Mouse (Mus musculus): ENCODE measurements at regions not wholly inside any gene's neighbourhood (a gene's known extent, or its start where the extent isn't known, plus 50 kb on each side); places are given as distances from the start of the nearest gene placed in this dataset.
A peak's percentile ranks its signal among the peaks of the same experiment; 100 is the strongest.

GRCm38 (mm10) chr15:7572221-7572620, 174.0 kb upstream of the Egflam start:
- no peak for DNase-seq
- intact Hi-C loops (cut with DNase I) = no loop called here

- intact Hi-C loops (cut with DNase I) = no loop called here
- no peak for DNase-seq
Observed at GRCm38 (mm10) chr15:7574264-7574663, 176.1 kb upstream of the Egflam start.

GRCm38 (mm10) chr15:7574811-7575210, 176.6 kb upstream of the Egflam start:
- intact Hi-C loops (cut with DNase I) = no loop called here

DNA sequence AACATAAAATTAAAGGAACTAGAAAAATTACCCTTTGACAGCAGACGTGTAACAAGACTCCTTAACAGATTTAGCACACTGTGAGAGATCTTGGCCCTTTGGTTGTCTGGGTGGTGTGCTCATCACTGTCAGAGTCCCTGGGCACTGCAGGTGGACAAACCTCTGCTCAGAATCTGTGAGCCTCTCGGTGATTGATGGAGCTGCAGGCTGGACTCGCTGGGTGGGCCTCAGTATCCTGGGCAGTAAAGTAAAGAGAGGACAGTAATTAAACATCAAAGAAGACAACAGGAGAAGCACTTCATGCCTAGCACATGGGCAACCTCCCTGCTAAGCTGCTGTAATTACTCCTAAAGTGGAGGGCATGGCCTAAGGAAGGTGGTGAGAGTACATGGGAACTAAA, 180.2 kb upstream of the Egflam start:
- DNase-seq = no peak
- intact Hi-C loops (cut with DNase I) = no loop called here

More at GRCm38 (mm10) chr15:7574811-7575210, 176.6 kb upstream of the Egflam start:
- DNase-seq = peak; percentile 7

DNA sequence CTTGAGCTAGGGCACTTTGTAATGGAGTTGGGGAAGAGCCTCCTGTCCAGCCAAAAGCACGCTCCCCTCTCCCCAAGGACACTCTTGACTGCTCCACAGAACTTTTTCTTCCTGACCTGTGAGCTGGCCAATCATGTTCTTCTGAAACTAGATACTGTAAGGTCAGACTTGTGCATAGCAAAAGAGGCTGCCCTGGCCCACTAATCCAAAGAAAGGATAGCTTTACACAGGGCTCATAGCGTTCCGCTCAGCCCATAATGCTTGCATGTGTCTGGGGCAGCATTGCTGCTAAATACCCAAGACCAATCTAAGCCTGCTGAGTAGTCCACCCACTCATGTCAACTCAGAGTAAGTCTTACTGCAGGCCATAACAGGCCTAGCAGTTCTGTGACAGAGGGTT, 189.0 kb upstream of the Egflam start:
- intact Hi-C loops (cut with DNase I) = no loop called here
- DNase-seq = no peak

- intact Hi-C loops (cut with DNase I) = no loop called here
Observed at GRCm38 (mm10) chr15:7591486-7591885, 193.3 kb upstream of the Egflam start.

DNA sequence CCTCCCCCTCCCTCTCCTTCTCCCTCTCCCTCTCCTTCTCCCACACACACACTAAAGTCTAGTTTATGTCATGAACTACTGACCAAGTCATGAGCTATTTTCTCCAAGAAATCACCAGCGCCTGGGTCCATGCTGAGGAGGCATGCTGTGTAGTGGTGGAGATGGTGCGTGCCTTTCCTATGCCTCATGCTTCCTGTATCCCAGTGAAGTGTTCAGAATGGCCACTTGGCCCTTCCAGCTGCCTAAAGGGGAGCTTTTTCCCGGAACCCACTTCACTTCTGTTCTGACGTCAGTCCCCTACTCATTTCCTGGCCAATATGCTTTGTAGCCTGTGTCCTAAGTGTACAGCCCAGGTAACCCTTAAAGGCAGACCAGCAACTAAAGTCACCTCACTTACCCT, 199.1 kb upstream of the Egflam start:
- no peak for DNase-seq
- intact Hi-C loops (cut with DNase I) = no loop called here

More at GRCm38 (mm10) chr15:7591486-7591885, 193.3 kb upstream of the Egflam start:
- no peak for DNase-seq

DNA sequence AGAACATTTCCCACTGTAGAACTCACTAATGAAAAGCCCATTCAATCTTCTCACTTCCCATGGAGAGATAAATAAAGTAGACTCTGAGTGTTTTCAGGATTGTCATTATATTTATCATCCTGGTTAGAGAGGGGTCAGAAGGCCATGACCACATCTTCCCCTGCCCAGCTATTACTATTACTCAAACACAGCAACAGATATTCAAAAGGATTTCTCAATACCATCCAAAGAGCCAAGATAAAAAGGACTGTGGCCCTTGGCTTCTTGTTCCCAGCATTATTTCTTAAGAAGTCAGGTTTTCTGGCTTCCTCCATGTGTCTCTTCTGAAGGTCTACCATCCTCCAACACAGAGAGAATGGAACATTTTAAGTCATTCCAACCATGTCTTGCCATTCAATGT, 199.6 kb upstream of the Egflam start:
- no peak for DNase-seq
- intact Hi-C loops (cut with DNase I) = no loop called here

DNA sequence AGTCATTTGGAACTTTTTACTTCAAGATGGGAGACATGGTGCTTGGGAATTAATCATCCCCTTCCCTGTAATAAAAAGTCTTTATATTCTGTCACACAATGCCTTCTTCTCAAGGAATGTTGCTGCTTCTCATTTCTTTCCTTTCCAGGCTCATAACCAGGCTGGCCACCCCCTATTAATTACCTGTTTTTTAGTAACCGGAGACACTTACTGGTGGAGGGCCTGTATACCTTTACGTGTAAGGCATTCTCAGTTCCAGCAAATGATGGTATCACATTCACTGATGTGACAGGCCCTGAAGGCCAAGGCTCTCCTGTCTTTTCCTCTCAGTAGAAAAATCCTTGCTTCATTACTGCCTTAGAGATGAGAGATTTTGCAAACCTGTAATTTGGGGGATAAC, 203.3 kb upstream of the Egflam start:
- no peak for DNase-seq
- intact Hi-C loops (cut with DNase I) = no loop called here

DNA sequence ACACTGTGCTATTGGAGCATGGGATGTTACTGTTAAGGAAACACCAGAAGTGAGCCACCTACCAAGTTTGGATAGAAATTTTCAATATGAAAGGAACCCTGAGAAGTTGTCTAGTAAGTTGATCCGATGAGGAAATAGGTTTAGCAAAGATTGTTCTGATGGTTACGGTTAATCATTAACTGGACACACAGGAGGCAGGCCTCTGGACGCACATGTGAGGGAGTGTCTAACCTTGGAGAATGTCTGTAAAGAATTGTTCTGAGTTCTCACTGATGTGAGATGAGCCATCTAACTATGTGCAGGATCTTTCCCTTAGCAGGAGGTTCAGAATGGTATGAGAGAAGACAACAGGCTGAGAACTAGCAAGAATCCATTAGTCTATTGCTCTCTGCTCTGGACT, 205.8 kb upstream of the Gdnf start:
- intact Hi-C loops (cut with DNase I) = no loop called here
- DNase-seq = no peak

GRCm38 (mm10) chr15:7617954-7618353, 192.7 kb upstream of the Gdnf start:
- intact Hi-C loops (cut with DNase I) = no loop called here
- DNase-seq = no peak

GRCm38 (mm10) chr15:7623026-7623425, 187.6 kb upstream of the Gdnf start:
- intact Hi-C loops (cut with DNase I) = no loop called here
- peak; percentile 4 for DNase-seq

DNA sequence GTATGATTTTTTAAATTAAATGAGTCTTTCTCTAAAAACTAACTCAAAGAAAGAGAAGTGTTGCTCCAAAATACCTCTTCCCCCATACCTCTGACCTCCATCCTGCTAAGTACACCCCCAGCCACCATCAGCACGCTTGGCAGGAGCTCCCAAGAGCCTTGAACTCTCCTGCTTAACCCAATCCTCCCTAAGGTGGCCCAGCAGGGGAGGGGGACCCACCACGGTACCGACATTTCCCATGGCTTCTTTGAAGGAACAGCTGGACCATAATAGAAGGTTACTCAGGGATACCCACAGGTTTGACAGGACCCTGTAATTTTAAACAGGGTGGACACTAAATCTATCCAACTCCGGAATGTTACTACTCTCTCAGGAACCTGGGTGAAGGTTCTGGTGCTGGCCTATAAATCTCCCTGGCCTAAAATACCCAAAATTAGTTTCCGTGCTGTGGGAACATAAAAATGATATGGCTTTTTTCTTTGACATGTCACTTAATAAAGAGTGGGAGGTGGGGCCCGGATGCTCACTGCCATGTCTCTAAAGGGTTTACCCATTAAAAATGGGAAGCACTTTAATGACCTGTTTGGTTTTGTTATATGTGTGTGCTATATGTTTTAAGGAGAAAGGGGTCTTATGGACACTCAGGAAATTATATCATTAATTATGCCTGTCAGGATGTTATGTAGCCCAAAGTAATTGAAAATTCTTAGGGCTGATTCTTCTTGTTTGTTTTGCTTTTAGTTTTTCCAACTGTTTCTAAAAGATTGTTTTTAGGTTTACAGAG, 185.8 kb upstream of the Gdnf start:
- no peak for DNase-seq
- intact Hi-C loops (cut with DNase I) = no loop called here

GRCm38 (mm10) chr15:7629826-7630225, 180.8 kb upstream of the Gdnf start:
- intact Hi-C loops (cut with DNase I) = no loop called here
- no peak for DNase-seq

DNA sequence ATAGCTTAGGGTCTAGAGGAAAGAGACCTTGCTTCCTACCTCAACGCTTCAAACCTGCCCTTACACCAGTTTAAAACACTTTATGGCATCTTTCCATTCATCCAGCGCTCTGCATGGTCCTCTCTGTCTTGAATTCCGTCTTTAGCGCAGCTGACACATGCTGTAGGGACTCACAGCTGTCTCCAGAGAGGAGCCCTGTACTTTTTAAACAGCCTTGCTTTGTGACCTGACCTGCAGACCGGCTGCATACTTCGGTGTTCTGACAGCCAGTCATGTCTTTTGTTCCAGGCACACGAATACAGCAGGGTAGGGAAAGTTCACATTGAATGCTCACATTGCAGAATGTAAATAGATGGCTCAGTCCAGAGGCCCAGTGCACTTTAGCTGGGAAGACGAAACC, 175.4 kb upstream of the Gdnf start:
- intact Hi-C loops (cut with DNase I) = no loop called here
- no peak for DNase-seq

DNA sequence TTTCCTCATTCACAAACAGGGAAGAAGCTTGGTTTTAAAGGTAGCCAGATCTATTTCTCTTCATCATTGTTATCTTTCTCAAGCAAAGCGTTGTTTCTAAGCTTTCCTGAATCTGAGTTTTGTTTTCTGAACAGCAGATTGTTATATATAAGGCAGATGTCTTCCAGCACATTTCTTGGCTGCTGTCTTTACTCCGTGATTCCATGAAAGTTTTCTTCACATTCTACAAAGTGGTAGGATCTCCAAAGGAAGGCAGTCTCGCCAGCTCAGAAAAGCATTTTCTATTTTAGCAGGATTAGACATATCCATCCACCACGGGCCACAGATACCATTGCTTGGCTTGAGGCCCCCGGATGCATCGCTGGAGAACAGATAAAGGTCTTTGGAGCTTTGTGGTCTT, 171.2 kb upstream of the Gdnf start:
- intact Hi-C loops (cut with DNase I) = no loop called here
- DNase-seq = no peak

GRCm38 (mm10) chr15:7642075-7642474, 168.6 kb upstream of the Gdnf start:
- peak; percentile 1 for DNase-seq
- intact Hi-C loops (cut with DNase I) = no loop called here

DNA sequence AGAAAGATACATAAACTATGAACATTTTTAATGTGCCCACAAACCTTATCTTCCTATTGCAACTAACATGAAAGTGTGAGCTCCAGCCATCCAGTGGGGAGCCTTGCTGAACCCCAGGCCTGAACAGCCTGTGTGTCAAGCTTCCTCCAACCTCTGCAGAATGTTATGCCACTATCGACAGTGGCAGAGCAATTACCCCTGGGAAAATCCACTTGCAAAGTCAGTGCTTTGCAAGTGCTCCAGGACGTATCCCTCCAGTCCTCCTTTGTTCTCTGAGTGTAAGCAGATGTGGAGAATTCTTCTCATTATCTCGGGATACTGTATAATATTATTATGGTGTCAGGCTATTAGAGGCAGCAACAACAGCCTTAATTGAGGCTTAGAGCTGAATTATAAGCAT, 159.9 kb upstream of the Gdnf start:
- intact Hi-C loops (cut with DNase I) = no loop called here
- no peak for DNase-seq

- DNase-seq = no peak
- intact Hi-C loops (cut with DNase I) = no loop called here
Observed at GRCm38 (mm10) chr15:7663888-7664287, 146.8 kb upstream of the Gdnf start.

GRCm38 (mm10) chr15:7669631-7670030, 141.0 kb upstream of the Gdnf start:
- intact Hi-C loops (cut with DNase I) = no loop called here
- DNase-seq = no peak

DNA sequence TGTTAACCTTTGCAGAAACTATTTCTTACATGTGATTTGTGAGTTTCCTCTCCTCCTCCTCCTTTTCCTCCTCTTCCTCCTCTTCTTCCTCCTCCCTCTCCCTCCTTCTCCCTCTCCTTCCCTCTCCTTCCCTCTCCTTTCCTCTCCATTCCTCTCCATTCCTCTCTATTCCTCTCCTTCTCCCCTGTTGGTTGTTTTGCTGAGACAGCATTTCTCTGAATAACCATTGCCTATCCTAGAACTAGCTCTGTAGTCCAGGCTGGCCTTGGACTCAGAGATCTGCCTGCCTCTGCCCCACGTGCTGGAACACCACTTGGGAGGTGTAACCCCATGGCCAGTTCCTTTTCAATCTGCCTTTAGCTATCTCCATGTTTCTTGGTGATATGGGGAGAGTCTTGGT, 133.7 kb upstream of the Gdnf start:
- intact Hi-C loops (cut with DNase I) = no loop called here

GRCm38 (mm10) chr15:7678711-7679110, 131.9 kb upstream of the Gdnf start:
- no peak for DNase-seq
- intact Hi-C loops (cut with DNase I) = no loop called here

More for the DNA sequence above, 133.7 kb upstream of the Gdnf start:
- DNase-seq = no peak

DNA sequence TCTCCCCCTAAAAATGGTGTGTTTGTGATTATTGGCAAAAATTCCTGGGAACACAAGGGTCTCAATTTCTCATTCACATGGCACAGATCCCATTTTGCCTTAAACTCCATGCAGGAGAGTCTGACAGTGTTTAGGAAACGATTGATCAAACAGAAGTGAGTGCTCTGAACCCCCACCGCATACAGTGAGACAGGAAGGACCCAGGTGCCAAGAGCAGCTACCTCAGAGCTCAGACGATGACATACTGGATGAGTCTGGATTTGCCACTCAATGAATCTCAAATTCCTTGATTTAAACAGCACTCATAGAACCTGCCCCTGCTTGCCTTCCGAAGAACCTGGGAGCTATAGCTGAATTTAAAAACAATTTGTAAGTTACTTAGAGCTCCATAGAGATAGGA, 129.6 kb upstream of the Gdnf start:
- intact Hi-C loops (cut with DNase I) = no loop called here
- DNase-seq = no peak

All from left cerebral cortex, postnatal 4 days (tissue).